Mouse (Mus musculus) heart, postnatal 25 days (tissue): Measurements from ENCODE around the gene Cyp2w1. TPM values are rescaled to one million over a fixed set of nuclear protein-coding genes. Genes with fewer than 3 reads are reported as not detected.
"Not testable (repeated sequence)": the region's sequence is repeated elsewhere in the genome, so short reads cannot be mapped to it uniquely, and the experiment has no call there.

ENCODE experiments used
- DNase-seq: peaks from one replicate; pipeline ENCODE4 v3.0.0; 2022; ENCODE audit warnings: low spot score
- intact Hi-C: fragments of 180-260 bp; cut with DNase I; formaldehyde crosslinking; loops from one replicate; pipeline ENCODE4 v1.15.1; 2025
- total RNA-seq, 2 experiments: library from RNA; stranded (reverse); gene quantifications; 2 replicates each; pipeline ENCODE4 v1.2.3; 2021

Gene Cyp2w1
- total RNA-seq, 2 experiments from 2014 or later, result not detected

DNA sequence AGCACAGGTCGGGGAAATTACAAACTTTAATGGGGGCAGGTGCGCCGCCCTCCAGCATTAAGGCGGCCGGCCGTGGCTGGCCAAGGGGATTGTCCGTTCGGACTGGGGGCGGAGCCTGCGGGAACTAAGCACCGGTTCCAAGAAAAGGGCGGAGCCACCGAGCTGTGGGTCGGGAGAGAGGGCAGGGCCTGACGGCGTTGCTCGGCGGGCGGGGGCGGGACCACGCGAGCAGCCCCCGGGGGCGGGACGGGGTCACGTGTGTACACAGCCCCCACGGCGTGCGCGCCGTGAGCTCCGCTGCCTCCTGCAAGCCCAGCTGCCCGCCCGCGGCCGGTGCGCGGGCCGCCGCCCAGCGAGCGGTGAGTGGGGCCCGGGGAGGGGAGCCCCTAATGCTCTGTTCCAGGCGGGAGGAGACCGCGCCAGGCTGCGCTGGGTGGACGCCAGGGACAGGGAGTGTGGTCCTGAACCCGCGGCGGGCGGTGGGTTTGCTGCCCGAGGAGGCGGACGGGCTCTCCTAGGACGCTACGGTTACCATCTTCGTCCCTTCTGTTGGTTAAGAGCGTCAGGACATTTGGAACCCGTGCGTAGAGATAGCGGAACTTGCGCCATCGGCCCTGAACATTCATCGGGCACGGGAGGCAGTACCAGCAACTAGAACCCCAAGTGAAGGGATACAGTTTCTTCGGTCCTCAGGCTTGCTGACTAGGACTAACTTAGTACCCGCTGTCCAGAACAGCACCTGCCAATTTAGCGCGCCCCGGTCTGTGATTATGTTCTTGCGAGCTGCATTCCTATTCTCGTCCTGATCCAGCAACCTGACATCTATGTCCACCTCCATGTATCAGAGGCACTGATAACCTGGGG is 28.2 kb downstream of the Cyp2w1 start:
- DNase-seq, result peak; percentile 95
- intact Hi-C loops, result no loop called here

DNA sequence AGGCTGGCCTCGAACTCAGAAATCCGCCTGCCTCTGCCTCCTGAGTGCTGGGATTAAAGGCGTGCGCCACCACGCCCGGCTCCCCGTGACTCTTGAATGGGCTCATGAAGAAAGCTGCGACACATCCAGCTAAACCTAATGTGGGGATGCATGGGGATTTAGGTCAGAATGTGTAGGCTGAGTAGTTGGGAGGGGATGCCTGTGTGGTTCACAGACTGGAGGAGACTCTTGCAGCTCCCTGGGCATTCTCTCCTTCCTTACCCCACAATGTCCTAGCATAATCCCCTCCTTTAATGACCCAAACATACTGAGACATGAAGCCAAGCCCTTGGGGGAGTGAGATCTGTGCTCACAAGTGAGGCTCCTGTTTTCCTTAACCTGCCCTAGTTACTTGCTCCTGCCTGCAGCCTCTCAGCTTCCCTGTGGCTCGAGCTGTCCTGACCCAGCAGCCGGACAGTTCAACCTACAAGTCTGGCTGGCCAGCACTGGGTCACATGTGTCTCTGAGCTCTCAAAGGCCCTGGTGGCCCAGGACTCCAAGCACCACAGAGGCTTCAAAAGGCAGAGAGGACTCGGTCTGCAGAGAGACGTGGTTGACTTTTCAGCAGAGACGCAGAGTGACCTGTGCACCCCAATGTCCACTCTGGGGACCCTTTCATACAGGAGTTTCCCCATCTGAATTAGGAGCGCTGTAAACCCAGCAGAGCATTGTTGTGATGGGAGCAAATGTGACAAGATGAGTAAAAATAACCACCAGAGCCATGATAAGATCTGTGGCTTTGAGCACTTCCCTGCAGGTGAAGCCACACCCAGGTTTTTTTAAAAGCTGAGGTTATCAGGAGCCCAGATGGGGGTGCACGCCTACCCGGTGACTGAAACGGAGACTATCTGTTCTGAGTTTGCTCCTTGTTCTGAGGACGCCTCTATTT is 29.4 kb downstream of the Cyp2w1 start:
- DNase-seq, result no peak
- intact Hi-C loops, result no loop called here

DNA sequence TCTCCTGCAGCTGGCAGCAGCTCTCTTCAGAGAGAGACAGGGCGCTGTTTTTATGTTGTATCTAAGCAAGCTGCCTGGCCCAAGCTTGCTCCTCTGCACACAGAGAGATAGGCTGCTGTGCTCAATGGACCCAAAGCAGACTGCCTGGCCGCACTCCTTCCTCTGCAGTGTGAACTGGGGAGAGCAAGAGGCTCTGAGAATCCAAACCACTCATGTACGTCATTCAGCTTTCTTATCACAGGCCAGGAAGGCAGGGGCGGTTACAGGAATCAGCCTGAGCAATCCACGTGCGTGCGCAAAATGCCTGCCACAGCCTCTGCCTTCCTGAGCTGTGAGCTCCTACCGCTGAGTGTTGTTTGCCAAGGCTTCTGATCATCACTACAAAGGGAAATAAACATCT is 30.3 kb downstream of the Cyp2w1 start:
- DNase-seq, result peak; percentile 70
- intact Hi-C loops, result no loop called here

DNA sequence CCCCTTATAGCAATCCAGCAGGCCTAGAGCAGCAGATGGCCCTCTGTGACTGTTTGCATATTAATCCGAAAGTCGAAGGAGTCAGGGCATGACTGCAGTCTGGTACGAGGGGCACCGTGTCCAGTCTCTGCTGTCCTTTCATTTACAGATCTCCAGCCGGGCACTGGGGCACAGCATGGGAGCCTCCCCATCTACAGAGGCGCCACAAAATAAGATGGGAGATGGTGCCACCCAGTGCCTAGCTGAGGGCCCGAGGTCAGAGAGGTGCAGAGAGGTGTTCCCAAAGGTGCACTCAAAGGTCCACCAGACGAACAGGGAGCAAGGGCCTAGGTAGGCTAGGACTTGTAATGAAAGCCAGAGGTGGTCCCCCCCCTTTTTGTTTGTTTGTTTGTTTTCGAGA is 30.8 kb downstream of the Cyp2w1 start:
- intact Hi-C loops, result no loop called here
- no peak for DNase-seq

DNA sequence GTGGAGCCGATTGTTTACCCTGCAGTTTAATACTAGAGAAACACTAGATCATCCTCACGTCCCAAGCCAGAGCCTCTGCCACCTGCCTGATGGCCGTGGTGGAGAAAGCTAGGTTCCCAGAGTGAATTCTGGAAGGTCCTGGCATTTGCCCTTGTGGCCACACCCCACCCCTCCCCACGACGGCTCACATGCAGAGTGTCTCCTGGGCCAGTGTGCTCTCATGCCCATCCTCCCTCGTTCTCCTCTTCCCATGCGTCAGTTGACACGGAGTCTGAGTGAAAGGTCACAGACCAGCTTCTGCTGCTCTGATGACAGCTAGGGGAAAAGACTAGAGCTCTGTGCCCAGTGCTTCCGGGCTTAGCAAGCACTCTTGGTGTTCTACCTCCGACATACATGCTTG is 32.1 kb downstream of the Cyp2w1 start:
- intact Hi-C loops, result no loop called here
- no peak for DNase-seq

DNA sequence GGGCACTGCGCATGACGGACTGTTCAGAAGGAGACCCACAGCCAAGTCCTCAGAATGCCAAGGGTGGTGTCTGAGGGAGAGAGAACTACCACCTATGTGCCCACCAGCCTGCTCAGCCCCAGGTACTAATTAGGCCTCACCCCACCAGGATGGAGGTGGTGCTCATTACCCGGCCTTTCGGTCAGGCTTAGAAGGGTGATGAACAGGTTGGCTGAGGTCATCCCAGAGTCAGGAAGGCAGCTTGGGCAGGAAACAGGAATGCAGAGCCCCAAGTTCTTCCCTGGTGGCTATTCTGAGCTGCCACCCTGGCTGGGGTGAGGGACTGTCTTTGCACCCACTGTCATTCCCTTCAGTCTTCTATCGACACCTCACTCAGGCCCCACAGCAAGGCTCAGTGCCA is 33.6 kb downstream of the Cyp2w1 start:
- DNase-seq, result no peak
- intact Hi-C loops, result no loop called here

DNA sequence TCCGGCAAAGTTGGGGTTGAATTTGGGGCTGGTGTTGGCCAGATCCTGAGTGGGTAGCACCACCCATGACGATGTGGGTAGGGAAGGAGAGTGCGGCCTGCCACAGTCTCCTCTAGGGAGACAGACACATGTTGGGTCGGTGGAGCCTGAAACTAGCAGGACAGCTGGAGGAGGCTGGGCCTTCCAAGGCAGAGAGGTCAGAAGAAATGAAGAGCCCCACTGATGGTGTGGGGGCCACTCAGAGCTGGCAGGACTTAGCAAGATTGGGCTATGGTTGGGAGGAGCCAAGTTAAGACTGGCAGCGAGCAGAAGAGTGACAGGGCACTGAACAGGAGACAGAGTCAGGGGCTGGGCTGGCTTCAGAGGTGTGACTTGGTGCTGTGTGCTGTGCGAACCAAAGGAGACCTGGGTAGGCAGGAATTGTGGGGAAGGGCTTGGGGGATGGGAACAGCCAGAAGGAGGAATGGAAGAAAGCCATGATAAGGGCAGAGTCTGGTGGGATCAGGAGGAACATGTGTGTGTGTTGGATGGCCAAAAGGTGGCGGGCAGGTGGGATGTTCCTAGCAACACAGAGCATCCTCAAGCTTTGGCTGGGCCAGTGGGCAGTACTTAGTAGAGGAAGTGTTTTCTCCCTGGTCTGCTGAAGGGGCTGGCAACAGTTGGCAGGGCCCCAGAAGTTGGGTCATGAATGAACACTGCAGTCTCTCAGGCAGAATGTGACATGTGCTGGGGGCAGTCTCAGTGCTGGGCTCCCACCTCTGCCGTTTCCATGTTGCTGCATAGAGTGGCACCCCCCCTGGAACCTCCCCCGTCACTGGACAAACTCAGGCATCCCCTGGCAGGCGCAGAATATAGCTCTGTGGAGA is 35.1 kb downstream of the Cyp2w1 start:
- no peak for DNase-seq

DNA sequence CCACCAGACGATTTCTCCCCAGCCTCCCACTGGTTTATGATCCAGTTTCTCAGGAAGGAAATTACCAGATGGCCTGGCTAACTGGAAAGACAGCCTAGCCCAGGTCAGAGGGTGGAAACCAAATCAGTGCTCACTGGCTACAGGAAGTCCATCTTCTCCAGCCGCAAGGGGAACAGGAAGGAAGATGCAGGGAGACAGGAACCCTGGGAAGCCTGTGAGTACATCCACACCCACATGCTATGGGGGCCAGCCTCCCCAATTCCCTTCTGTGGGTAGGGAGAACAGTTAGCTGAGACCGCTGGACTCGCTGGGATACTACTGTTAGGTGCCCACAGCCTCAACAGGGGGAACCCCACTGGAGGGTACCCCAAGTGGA is 35.8 kb downstream of the Cyp2w1 start:
- no peak for DNase-seq
- intact Hi-C loops, result no loop called here

More for the DNA sequence above, 35.1 kb downstream of the Cyp2w1 start:
- intact Hi-C loops, result no loop called here

DNA sequence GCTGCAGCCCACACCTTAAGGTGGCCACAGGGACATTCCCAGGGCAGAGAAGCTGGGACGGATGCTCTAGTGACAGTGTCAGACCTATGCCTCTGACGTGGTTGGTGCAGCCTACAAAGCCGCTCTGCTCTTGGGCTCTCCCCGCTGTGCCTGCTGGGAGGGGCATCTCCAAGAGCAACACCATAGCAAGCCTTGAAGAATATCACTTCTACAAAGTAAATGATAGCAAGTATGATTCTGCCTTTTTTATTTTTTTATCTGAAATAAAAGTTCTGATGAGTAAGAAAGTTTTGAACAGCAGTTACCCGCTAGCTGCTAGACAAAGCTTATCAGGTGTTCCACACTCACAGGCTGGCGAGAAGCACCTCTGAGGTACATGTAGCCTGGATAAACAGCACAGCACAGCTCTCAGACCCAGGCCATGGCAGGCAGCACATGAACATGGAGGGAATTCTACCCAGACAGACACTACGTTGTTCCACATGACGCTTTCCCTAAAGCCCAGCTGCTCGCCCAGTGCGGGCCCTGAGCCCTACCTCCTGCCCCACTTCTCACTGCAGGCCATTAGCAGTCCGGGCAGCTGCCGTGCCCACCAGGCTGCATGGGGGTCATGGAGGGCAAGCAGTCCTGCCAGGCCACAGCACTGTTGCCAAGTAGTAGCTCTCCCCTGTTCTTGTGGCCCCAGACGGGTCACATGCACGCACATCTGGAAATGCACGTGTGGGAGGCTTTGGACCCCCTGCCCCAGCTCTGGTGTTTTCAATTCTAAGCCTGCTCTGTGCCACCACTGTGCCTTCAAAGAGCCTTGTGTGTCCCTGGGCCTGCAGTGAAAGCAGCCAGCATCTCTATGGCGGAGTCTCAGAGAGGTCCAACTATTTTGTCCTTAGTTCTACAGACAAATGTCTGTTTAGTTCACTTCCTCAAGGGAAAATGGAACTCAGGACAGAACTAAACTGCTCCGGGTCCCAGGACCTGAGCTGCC is 36.6 kb downstream of the Cyp2w1 start:
- DNase-seq, result no peak
- intact Hi-C loops, result no loop called here

DNA sequence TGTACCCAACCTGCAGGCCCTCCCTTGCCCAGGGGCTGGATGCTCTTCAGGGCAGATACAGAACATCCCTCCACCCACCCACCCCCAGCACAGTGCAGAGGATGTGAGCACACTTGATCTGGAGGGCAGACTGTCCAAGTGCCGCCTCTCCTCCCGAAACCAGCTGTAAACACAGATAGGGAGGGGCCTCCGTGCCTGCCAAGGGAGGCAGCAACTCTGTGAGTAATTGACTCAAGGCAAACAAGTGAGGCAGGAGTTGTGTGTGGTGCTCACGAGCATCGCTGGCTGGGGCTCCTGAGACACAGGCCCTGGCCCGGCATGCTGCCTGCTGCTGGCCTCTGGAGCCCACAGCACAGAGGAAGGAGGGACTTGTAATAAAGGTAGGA is 37.3 kb downstream of the Cyp2w1 start:
- DNase-seq, result peak; percentile 75
- intact Hi-C loops, result no loop called here

DNA sequence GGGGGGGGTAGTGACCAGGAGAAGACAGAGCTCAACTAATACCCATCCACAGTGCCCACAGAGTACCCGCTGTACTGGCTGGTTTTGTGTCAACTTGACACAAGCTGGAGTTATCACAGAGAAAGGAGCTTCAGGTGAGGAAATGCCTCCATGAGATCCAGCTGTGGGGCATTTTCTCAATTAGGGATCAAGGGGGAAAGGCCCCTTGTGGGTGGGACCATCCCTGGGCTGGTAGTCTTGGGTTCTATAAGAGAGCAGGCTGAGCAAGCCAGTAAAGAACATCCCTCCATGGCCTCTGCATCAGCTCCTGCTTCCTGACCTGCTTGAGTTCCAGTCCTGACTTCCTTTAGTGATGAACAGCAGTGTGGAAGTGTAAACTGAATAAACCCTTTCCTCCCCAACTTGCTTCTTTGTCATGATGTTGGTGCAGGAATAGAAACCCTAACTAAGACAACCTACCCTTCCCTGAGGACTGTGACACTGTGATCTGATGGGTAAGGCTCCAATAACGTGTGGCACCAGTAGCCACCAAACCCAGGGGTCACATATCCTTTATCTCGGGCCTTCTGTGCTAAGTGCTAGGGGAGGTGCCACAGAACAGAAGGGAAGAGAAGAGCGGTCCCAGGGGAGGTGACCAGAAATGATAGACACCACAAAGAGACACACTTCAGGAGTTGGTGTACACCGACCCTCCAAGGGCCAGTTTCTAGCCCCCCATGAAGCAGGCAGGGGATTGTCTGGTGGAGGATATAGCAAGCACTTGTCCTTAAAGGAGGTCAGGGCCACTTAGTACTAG is 38.1 kb downstream of the Cyp2w1 start:
- intact Hi-C loops, DNase-seq: not testable (repeated sequence)

DNA sequence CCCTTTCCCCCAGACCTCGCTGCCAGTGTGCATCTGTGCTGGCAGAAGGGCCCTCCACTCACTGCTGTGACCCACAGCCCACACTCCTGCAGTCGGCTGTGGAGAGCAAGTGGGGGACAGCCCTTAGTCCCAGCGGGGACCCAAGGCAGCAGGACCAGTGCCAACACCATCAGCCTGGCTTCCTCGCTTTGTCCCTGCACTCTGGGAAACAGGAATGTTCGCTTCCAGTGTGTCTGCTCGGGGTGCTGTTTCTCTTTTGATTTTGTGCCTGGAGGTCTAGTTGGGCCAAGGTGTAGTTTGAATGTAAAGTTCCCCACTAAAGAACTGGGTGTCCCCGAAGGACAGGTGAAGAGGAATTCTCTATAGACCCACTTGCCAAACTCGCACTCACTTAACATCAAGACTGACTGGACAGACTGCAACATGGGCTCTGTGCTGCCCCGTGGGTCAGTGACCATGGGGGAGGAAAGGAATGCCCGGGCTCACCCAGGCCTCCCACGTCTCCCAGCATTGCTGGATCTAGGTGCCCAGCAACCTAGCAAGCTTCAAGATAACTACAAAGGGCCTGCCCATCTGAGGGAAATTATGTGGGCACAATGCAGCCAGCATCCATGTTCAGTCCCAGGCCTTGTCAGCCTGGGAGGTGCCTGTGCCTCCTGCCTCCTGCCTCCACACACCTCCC is 39.0 kb downstream of the Cyp2w1 start:
- intact Hi-C loops, result no loop called here
- DNase-seq, result no peak

DNA sequence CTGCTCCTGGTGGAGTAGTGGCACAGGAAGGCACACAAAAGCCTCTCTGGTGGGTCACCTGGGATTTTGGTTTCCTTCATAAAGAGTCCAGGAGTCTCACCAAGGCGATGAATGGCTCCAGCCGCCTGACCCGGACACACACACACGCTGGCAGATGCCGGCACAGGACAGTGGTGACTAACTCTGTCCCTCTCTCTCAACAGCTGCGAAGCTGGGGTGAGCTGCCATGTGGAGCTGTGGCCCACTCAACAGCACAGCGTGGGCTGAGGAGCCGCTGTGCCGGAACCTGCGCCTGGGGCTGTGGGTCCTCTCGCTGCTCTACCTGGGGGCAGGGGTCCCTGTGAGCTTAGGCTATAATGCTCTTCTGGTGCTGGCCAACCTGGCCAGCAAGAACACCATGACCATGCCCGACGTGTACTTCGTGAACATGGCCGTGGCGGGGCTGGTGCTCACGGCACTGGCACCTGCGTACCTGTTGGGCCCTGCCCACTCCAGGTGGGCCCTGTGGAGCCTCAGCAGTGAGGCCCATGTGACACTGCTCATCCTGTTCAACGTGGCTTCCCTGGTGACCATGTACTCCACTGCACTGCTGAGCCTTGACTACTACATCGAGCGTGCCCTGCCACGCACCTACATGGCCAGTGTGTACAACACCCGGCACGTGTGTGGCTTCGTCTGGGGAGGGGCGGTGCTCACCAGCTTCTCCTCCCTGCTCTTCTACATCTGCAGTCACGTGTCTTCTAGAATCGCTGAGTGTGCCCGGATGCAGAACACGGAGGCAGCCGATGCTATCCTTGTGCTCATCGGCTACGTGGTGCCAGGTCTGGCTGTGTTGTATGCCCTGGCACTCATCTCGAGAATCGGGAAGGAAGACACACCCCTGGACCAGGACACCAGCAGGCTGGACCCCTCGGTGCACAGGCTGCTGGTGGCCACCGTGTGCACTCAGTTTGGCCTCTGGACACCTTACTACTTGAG is 40.1 kb downstream of the Cyp2w1 start:
- DNase-seq, result no peak
- intact Hi-C loops, result no loop called here

DNA sequence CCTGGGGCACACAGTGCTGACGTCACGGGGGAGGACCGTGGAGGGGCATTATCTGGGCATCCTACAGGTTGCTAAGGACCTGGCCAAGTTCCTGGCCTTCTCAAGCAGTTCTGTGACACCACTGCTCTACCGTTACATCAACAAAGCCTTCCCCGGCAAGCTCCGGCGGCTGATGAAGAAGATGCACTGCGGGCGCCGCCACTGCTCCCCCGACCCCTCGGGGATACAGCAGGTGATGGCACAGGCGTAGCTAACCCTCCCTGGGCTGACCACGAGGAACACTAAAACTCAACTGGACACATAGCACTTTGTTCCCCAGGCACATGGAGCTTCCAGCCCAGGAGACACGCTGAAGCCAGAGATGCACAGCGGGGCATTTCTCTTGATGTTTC is 40.8 kb downstream of the Cyp2w1 start:
- no peak for DNase-seq
- intact Hi-C loops, result no loop called here

DNA sequence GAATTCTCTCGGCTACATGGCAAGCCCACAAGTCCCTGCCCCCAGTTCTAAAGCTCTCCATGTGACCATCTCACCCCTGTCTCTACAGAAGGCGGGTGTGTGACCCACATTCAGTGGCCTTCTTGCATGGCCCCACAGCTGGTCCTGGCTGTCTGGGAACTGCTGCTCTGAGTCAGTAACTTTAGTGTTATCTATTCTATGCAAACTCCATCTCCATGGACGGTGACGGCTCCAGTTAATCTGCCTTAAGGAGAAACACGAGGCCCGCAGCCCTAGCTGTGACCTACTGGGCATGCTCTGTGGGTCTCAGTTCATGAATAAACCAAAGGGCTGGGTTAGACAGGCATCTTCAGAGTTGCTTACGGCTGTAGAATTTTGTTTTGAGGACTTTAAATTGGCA is 42.0 kb downstream of the Cyp2w1 start:
- intact Hi-C loops, result no loop called here
- DNase-seq, result no peak

DNA sequence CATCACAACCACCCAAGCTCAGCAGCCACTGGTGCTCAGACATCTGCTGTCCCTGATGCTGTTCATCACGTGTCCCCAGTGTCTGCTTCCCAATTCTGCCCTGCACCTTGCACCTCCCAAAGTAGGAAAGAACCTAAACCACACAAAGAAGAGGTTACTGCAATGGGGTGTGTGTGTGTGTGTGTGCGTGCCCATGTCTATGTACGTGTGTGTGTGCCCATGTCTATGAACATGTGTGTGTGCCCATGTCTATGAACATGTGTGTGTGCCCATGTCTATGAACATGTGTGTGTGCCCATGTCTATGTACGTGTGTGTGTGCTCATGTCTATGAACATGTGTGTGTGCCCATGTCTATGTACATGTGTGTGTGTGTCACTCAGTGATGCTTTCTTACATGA is 43.1 kb downstream of the Cyp2w1 start:
- intact Hi-C loops, result no loop called here
- no peak for DNase-seq
